Mouse (Mus musculus) heart, postnatal 4 days (tissue): ENCODE measurements around the gene Vwc2l. TPM values are rescaled to one million over a fixed set of nuclear protein-coding genes. Genes with fewer than 3 reads are reported as not detected.

Source experiments
- DNase-seq: peaks from one replicate; pipeline ENCODE4 v3.0.0; 2021
- total RNA-seq, 2 experiments: library from RNA; stranded (reverse); gene quantifications; 2 replicates each; pipeline ENCODE4 v1.2.3; 2021

Vwc2l gene
- total RNA-seq, 2 experiments from 2014 or later = not detected

GRCm38 (mm10) chr1:70913071-70913470 lies 187.6 kb downstream of the Vwc2l start:
- no peak for DNase-seq

GRCm38 (mm10) chr1:70918173-70919036 lies 192.9 kb downstream of the Vwc2l start:
- DNase-seq = no peak

GRCm38 (mm10) chr1:70933016-70933415 lies 207.5 kb downstream of the Vwc2l start:
- no peak for DNase-seq
